Mouse (Mus musculus) MEL (cell line): Measurements from ENCODE around the gene Glul. TPM values are rescaled to one million over a fixed set of nuclear protein-coding genes. Genes with fewer than 3 reads are reported as not detected.

Source experiments
- DNase-seq: peaks from one replicate; pipeline ENCODE4 v3.0.0; 2011; ENCODE audit warnings: low read depth, low spot score
- H3K27ac ChIP-seq: 2 replicates; pipeline ENCODE4 v1.5.1; 2012; ENCODE audit warnings: low read depth, mild to moderate bottlenecking, control low read depth, low read length, moderate library complexity; ENCODE audit not compliant: control insufficient read depth
- H3K27me3 ChIP-seq, 2 experiments: fragments of 150-350 bp in 1 of 2; sonication (generic) in 1 of 2; 2 replicates each; pipeline ENCODE4 v1.6.1; 2012; ENCODE audit warnings: low read length in 2 of 2, mild to moderate bottlenecking in 2 of 2, improper control_type of control experiment in 1 of 2, moderate library complexity in 1 of 2; ENCODE audit not compliant: insufficient read depth in 2 of 2, control insufficient read depth in 1 of 2
- H3K36me3 ChIP-seq, 2 experiments: 2 replicates each; pipeline ENCODE4 v1.6.1; 2012 to 2014; ENCODE audit warnings: low read length in 2 of 2, improper control_type of control experiment in 1 of 2, inconsistent platforms in 1 of 2, mild to moderate bottlenecking in 1 of 2; ENCODE audit not compliant: insufficient read depth in 2 of 2, control insufficient read depth in 1 of 2
- H3K4me1 ChIP-seq, 2 experiments: fragments of 150-350 bp in 1 of 2; sonication (generic) in 1 of 2; 2 replicates each; pipeline ENCODE4 v1.6.1; 2012; ENCODE audit warnings: low read length in 2 of 2, improper control_type of control experiment in 1 of 2, mild to moderate bottlenecking in 1 of 2; ENCODE audit not compliant: insufficient read depth in 2 of 2, control insufficient read depth in 1 of 2
- H3K4me3 ChIP-seq, 2 experiments: fragments of 150-350 bp in 1 of 2; sonication (generic) in 1 of 2; 2 replicates each; pipeline ENCODE4 v1.5.1; 2012; ENCODE audit warnings: low read depth in 2 of 2, low read length in 2 of 2, mild to moderate bottlenecking in 2 of 2, moderate library complexity in 2 of 2, control low read depth in 1 of 2, improper control_type of control experiment in 1 of 2; ENCODE audit not compliant: control insufficient read depth in 1 of 2, insufficient read depth in 1 of 2
- H3K79me2 ChIP-seq: 2 replicates; pipeline ENCODE4 v1.6.1; 2012; ENCODE audit warnings: mild to moderate bottlenecking, low read length, moderate library complexity; ENCODE audit not compliant: control insufficient read depth, poor library complexity, insufficient read depth
- H3K9ac ChIP-seq: 2 replicates; pipeline ENCODE4 v1.6.1; 2012; ENCODE audit warnings: low read depth, mild to moderate bottlenecking, control low read depth, low read length, moderate library complexity; ENCODE audit not compliant: control insufficient read depth, poor library complexity, severe bottlenecking
- H3K9me3 ChIP-seq: fragments of 150-350 bp; sonication (generic); replicated peaks from 2 replicates; pipeline ENCODE4 v1.6.1; 2012; ENCODE audit warnings: mild to moderate bottlenecking, low read length, improper control_type of control experiment, moderate library complexity; ENCODE audit not compliant: insufficient read depth
- CHD1 ChIP-seq: IDR thresholded peaks from 2 replicates; pipeline ENCODE4 v1.6.1; 2012; ENCODE audit warnings: low read depth, mild to moderate bottlenecking, inconsistent platforms, low read length, improper control_type of control experiment
- CHD2 ChIP-seq: IDR thresholded peaks from 2 replicates; pipeline ENCODE4 v1.6.1; 2011; ENCODE audit warnings: low read length, improper control_type of control experiment
- ETS1 ChIP-seq: IDR thresholded peaks from 2 replicates; pipeline ENCODE4 v1.6.1; 2012; ENCODE audit warnings: low read depth, mild to moderate bottlenecking, inconsistent platforms, low read length, improper control_type of control experiment, moderate library complexity
- GABPA ChIP-seq: IDR thresholded peaks from 2 replicates; pipeline ENCODE4 v1.6.1; 2012; ENCODE audit warnings: low read depth, mild to moderate bottlenecking, inconsistent platforms, low read length, improper control_type of control experiment, moderate library complexity
- JUND ChIP-seq: IDR thresholded peaks from 2 replicates; pipeline ENCODE4 v1.6.1; 2011; ENCODE audit warnings: low read depth, mild to moderate bottlenecking, improper control_type of control experiment, low read length
- MAZ ChIP-seq: IDR thresholded peaks from 2 replicates; pipeline ENCODE4 v1.6.1; 2012; ENCODE audit warnings: low read depth, mild to moderate bottlenecking, inconsistent platforms, low read length, improper control_type of control experiment
- MYB ChIP-seq: IDR thresholded peaks from 2 replicates; pipeline ENCODE4 v1.6.1; 2011; ENCODE audit warnings: mild to moderate bottlenecking, low read depth, low read length, improper control_type of control experiment
- NRF1 ChIP-seq: IDR thresholded peaks from 2 replicates; pipeline ENCODE4 v1.6.1; 2014; ENCODE audit warnings: low read depth, mild to moderate bottlenecking, inconsistent platforms, low read length, improper control_type of control experiment, moderate library complexity; ENCODE audit not compliant: poor library complexity, insufficient read depth, severe bottlenecking
- POLR2A ChIP-seq, 2 experiments: IDR thresholded peaks; 2 replicates each; pipeline ENCODE4 v1.6.1; 2011 to 2012; ENCODE audit warnings: low read length in 2 of 2, mild to moderate bottlenecking in 2 of 2, control low read depth in 1 of 2, improper control_type of control experiment in 1 of 2, low read depth in 1 of 2, moderate library complexity in 1 of 2; ENCODE audit not compliant: control insufficient read depth in 1 of 2, insufficient read depth in 1 of 2, poor library complexity in 1 of 2
- POLR2AphosphoS5 ChIP-seq: IDR thresholded peaks from 2 replicates; pipeline ENCODE4 v1.6.1; 2012; ENCODE audit warnings: low read depth, borderline replicate concordance, mild to moderate bottlenecking, inconsistent platforms, low read length, moderate library complexity, mixed read lengths
- RAD21 ChIP-seq: IDR thresholded peaks from 2 replicates; pipeline ENCODE4 v1.6.1; 2011; ENCODE audit warnings: mild to moderate bottlenecking, low read depth, low read length, improper control_type of control experiment
- SIN3A ChIP-seq: IDR thresholded peaks from 2 replicates; pipeline ENCODE4 v1.6.1; 2012; ENCODE audit warnings: low read length, improper control_type of control experiment, inconsistent platforms
- SMC3 ChIP-seq: IDR thresholded peaks from 2 replicates; pipeline ENCODE4 v1.6.1; 2011; ENCODE audit warnings: low read depth, low read length, improper control_type of control experiment
- polyA plus RNA-seq, 2 experiments: library from polyadenylated mRNA; stranded (reverse) in 1 of 2; unstranded in 1 of 2; fragments of >175 nt in 1 of 2; fragments of >200 nt in 1 of 2; gene quantifications; 2 replicates each; pipeline versions ENCODE4 v1.2.1 to v1.2.4; 2012; ENCODE audit warnings: low replicate concordance in 2 of 2, low read depth in 1 of 2; ENCODE audit not compliant: insufficient read length in 2 of 2, insufficient read depth in 1 of 2, missing spikeins in 1 of 2
- total RNA-seq: library from RNA; depleted of rRNA; stranded (reverse); fragments of 300-350 nt; gene quantifications from 2 replicates; pipeline ENCODE4 v1.2.3, GENCODE M21; 2012

Gene Glul
- total and polyA plus RNA-seq, 3 experiments: 47.2 to 81.1 TPM; not detected in 1

GRCm38 (mm10) chr1:153900381-153900780, 637 bp downstream of the Glul start:
- H3K36me3 ChIP-seq: peaks cover 5 to 6% of the 10 kb centered on the region in 2 experiments; a peak in 3 of 4 replicates
- TF ChIP-seq CHD1 (0 out of 2 replicates have a peak, but pooled peaks have one; percentile 17), NRF1 (no peak), POLR2A (IDR thresholded peaks at IDR 0.05; ENCODE audit: control insufficient read depth in 1 of 2, insufficient read depth in 1 of 2, low read depth in 1 of 2, low read length in 2 of 2, poor library complexity in 1 of 2) (0 out of 4 replicates have a peak, but pooled peaks of 1 of the 2 experiments have one; percentile 19), SMC3 (no peak), MYB (no peak), CHD2 (no peak), POLR2AphosphoS5 (no peak)
- TF ChIP-seq, all 39 proteins: peak for 2
- peak; percentile 49 for DNase-seq
- Histone ChIP-seq H3K9ac (peak overlapping the region; percentile 84), H3K27ac (peak overlapping the region; percentile 45), H3K27me3 (no peaks in the 10 kb centered on the region), H3K4me1 (peaks cover 0 to 10% of the 10 kb centered on the region in 2 experiments; a peak in 2 of 4 replicates), H3K9me3 (no peaks in the 10 kb centered on the region), H3K4me3 (peak overlapping the region; percentile 69 to 83), H3K79me2 (peaks cover 15% of the 10 kb centered on the region)

GRCm38 (mm10) chr1:153900860-153901730, 1.4 kb downstream of the Glul start:
- Histone ChIP-seq H3K9ac (peak overlapping the region; percentile 84), H3K4me1 (peaks cover 0 to 10% of the 10 kb centered on the region in 2 experiments; a peak in 2 of 4 replicates), H3K4me3 (peak overlapping the region; percentile 69 to 83), H3K79me2 (peaks cover 15% of the 10 kb centered on the region), H3K9me3 (no peaks in the 10 kb centered on the region), H3K27ac (peak overlapping the region; percentile 45), H3K36me3 (peaks cover 6 to 10% of the 10 kb centered on the region in 2 experiments; a peak in 3 of 4 replicates), H3K27me3 (no peaks in the 10 kb centered on the region)
- peak; percentile 68 for DNase-seq
- TF ChIP-seq GABPA: no peak
- TF ChIP-seq RAD21: no peak
- no peak for TF ChIP-seq JUND
- peak; percentile 44; the same call in 1 of the 2 replicates for TF ChIP-seq MAZ
- TF ChIP-seq CHD1: 0 out of 2 replicates have a peak, but pooled peaks have one; percentile 11
- peak; percentile 65 for TF ChIP-seq SIN3A
- TF ChIP-seq ETS1: peak; percentile 49
